Mouse (Mus musculus) liver, adult (tissue): ENCODE results near the gene Pdzrn3.

Experiments used
- GATA4 ChIP-seq: IDR thresholded peaks from 2 replicates; pipeline ENCODE4 v1.6.1; 2014; ENCODE audit warnings: mild to moderate bottlenecking, low read length; ENCODE audit not compliant: insufficient replicate concordance

The Pdzrn3 gene

GRCm38 (mm10) chr6:101233680-101234079, 144.0 kb downstream of the Pdzrn3 start:
- TF ChIP-seq GATA4: no peak

- TF ChIP-seq GATA4: no peak
Measured at GRCm38 (mm10) chr6:101227294-101227855, 150.3 kb downstream of the Pdzrn3 start.

GRCm38 (mm10) chr6:101220307-101220706, 157.4 kb downstream of the Pdzrn3 start:
- TF ChIP-seq GATA4: no peak

- no peak for TF ChIP-seq GATA4
Measured at GRCm38 (mm10) chr6:101219004-101219403, 158.7 kb downstream of the Pdzrn3 start.

- TF ChIP-seq GATA4: no peak
Measured at GRCm38 (mm10) chr6:101218197-101218596, 159.5 kb downstream of the Pdzrn3 start.

GRCm38 (mm10) chr6:101217756-101218155, 159.9 kb downstream of the Pdzrn3 start:
- TF ChIP-seq GATA4: no peak

- TF ChIP-seq GATA4: no peak
Measured at GRCm38 (mm10) chr6:101215436-101215791, 162.3 kb downstream of the Pdzrn3 start.

- TF ChIP-seq GATA4: no peak
Measured at GRCm38 (mm10) chr6:101214734-101215435, 162.8 kb downstream of the Pdzrn3 start.

- no peak for TF ChIP-seq GATA4
Measured at GRCm38 (mm10) chr6:101213066-101213465, 164.6 kb downstream of the Pdzrn3 start.

GRCm38 (mm10) chr6:101212086-101212485, 165.6 kb downstream of the Pdzrn3 start:
- no peak for TF ChIP-seq GATA4

- TF ChIP-seq GATA4: no peak
Measured at GRCm38 (mm10) chr6:101211361-101211841, 166.3 kb downstream of the Pdzrn3 start.

GRCm38 (mm10) chr6:101198943-101199298, 178.8 kb downstream of the Pdzrn3 start:
- TF ChIP-seq GATA4: no peak

- TF ChIP-seq GATA4: no peak
Measured at GRCm38 (mm10) chr6:101198284-101198942, 179.3 kb downstream of the Pdzrn3 start.

GRCm38 (mm10) chr6:101197642-101198041, 180.1 kb downstream of the Pdzrn3 start:
- no peak for TF ChIP-seq GATA4

- no peak for TF ChIP-seq GATA4
Measured at GRCm38 (mm10) chr6:101195891-101196290, 181.8 kb downstream of the Pdzrn3 start.

- no peak for TF ChIP-seq GATA4
Measured at GRCm38 (mm10) chr6:101194386-101194925, 183.2 kb downstream of the Pdzrn3 start.
